Mouse (Mus musculus): ENCODE data around the gene Pet100. TPM values are rescaled to one million over a fixed set of nuclear protein-coding genes. Genes with fewer than 3 reads are reported as not detected.

Gene Pet100
- total RNA-seq, 2 experiments from 2014 or later, result 169 to 284 TPM

DNA sequence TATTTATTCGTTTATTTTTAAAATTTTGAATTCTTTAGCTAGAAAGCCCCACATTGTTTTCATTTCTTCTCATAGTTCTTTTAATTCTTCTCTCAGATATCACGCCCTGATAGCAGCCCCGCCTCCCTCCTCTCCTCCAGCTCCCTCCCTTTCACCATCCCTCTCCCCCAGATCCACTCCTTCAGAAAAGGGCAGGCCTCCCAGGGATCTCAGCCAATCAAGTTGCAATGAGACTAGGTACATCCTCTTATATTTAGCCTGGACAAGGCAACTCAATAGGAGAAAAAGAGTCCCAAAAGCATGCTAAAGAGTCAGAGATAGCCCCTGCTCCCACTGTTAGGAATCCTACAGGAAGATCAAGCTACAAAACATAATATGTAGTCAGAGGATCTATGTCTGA, 53.3 kb downstream of the Pet100 start:
- no peak for ATAC-seq (ENCODE audit: poor library complexity, severe bottlenecking)

Other genes starting within 250 kb of the Pet100 start
- 43.8 and 45.0 TPM in 2 replicates for gene Arhgef18, start 228.5 kb upstream of the Pet100 start, total RNA-seq (2015)
- gene Arhgef18, start 228.5 kb upstream of the Pet100 start, total RNA-seq (2017), result 38.4 and 45.7 TPM in 2 replicates
- gene Pex11g, start 153.9 kb upstream of the Pet100 start, total RNA-seq (2015), result 0.20 and 0.32 TPM in 2 replicates
- 0.99 TPM in 1 of 2 replicates, not detected in the other for gene Pex11g, start 153.9 kb upstream of the Pet100 start, total RNA-seq (2017)
- gene Tex45, start 150.7 kb upstream of the Pet100 start, total RNA-seq (2015), result not detected in 2 replicates
- not detected in 2 replicates for gene Tex45, start 150.7 kb upstream of the Pet100 start, total RNA-seq (2017)
- gene Zfp358, start 128.4 kb upstream of the Pet100 start, total RNA-seq (2015), result 6.7 and 7.9 TPM in 2 replicates
- gene Zfp358, start 128.4 kb upstream of the Pet100 start, total RNA-seq (2017), result 2.4 and 3.3 TPM in 2 replicates
- gene Mcoln1, start 121.1 kb upstream of the Pet100 start, total RNA-seq (2015), result 20.1 and 22.7 TPM in 2 replicates
- gene Mcoln1, start 121.1 kb upstream of the Pet100 start, total RNA-seq (2017), result 32.9 and 42.3 TPM in 2 replicates
- 9.5 and 13.9 TPM in 2 replicates for gene Pnpla6, start 106.2 kb upstream of the Pet100 start, total RNA-seq (2015)
- 9.2 and 15.6 TPM in 2 replicates for gene Pnpla6, start 106.2 kb upstream of the Pet100 start, total RNA-seq (2017)
- gene C330021F23Rik, start 53.6 kb upstream of the Pet100 start, total RNA-seq (2015), result not detected in 2 replicates
- not detected in 2 replicates for gene C330021F23Rik, start 53.6 kb upstream of the Pet100 start, total RNA-seq (2017)
- 0.05 and 0.45 TPM in 2 replicates for gene Camsap3, start 34.3 kb upstream of the Pet100 start, total RNA-seq (2015)
- gene Camsap3, start 34.3 kb upstream of the Pet100 start, total RNA-seq (2017), result 0.08 TPM in 1 of 2 replicates, not detected in the other
- 13.2 and 17.4 TPM in 2 replicates for gene Xab2, start 232 bp upstream of the Pet100 start, total RNA-seq (2015)
- 43.0 and 44.1 TPM in 2 replicates for gene Xab2, start 232 bp upstream of the Pet100 start, total RNA-seq (2017)
- gene Pcp2, start 4.0 kb downstream of the Pet100 start, total RNA-seq (2015), result not detected in 2 replicates
- not detected in 2 replicates for gene Pcp2, start 4.0 kb downstream of the Pet100 start, total RNA-seq (2017)
- 160 and 188 TPM in 2 replicates for gene Stxbp2, start 9.4 kb downstream of the Pet100 start, total RNA-seq (2015)
- gene Stxbp2, start 9.4 kb downstream of the Pet100 start, total RNA-seq (2017), result 148 and 205 TPM in 2 replicates
- gene Retn, start 34.2 kb downstream of the Pet100 start, total RNA-seq (2015), result 0.22 TPM in 1 of 2 replicates, not detected in the other
- gene Retn, start 34.2 kb downstream of the Pet100 start, total RNA-seq (2017), result 0.45 and 0.59 TPM in 2 replicates
- 240 and 256 TPM in 2 replicates for gene Mcemp1, start 44.2 kb downstream of the Pet100 start, total RNA-seq (2015)
- gene Mcemp1, start 44.2 kb downstream of the Pet100 start, total RNA-seq (2017), result 223 and 233 TPM in 2 replicates
- 14.4 and 15.0 TPM in 2 replicates for gene Fcor, start 50.8 kb downstream of the Pet100 start, total RNA-seq (2015)
- 6.3 and 22.9 TPM in 2 replicates for gene Fcor, start 50.8 kb downstream of the Pet100 start, total RNA-seq (2017)
- 19.8 and 24.6 TPM in 2 replicates for gene Trappc5, start 54.8 kb downstream of the Pet100 start, total RNA-seq (2015)
- gene Trappc5, start 54.8 kb downstream of the Pet100 start, total RNA-seq (2017), result 38.7 and 40.6 TPM in 2 replicates
- 0.13 and 0.41 TPM in 2 replicates for gene Fcer2a, start 72.6 kb downstream of the Pet100 start, total RNA-seq (2015)
- 0.33 TPM in 1 of 2 replicates, not detected in the other for gene Fcer2a, start 72.6 kb downstream of the Pet100 start, total RNA-seq (2017)
- gene Clec4g, start 99.1 kb downstream of the Pet100 start, total RNA-seq (2015), result 0.55 and 1.3 TPM in 2 replicates
- 0.33 and 1.2 TPM in 2 replicates for gene Clec4g, start 99.1 kb downstream of the Pet100 start, total RNA-seq (2017)
- 87.1 and 93.3 TPM in 2 replicates for gene Cd209a, start 127.4 kb downstream of the Pet100 start, total RNA-seq (2015)
- 80.2 and 95.6 TPM in 2 replicates for gene Cd209a, start 127.4 kb downstream of the Pet100 start, total RNA-seq (2017)
- gene Cd209e, start 232.8 kb downstream of the Pet100 start, total RNA-seq (2015), result 0.31 and 0.48 TPM in 2 replicates
- 0.55 and 1.6 TPM in 2 replicates for gene Cd209e, start 232.8 kb downstream of the Pet100 start, total RNA-seq (2017)